Mouse (Mus musculus) urinary bladder, adult 2 months (tissue): ENCODE results near the gene Eif3i. TPM values are rescaled to one million over a fixed set of nuclear protein-coding genes. Genes with fewer than 3 reads are reported as not detected.

ENCODE experiments used
- DNase-seq: peaks from one replicate; pipeline ENCODE4 v3.0.0; 2022; ENCODE audit warnings: low spot score
- polyA plus RNA-seq: library from polyadenylated mRNA; depleted of rRNA; stranded (reverse); fragments of >200 nt; gene quantifications from 2 replicates; pipeline ENCODE4 v1.2.3, GENCODE M21; 2012; rRNA removed

The Eif3i gene
- 246 and 264 TPM in 2 replicates for polyA plus RNA-seq

GRCm38 (mm10) chr4:129600233-129601158, at the start of gene Eif3i, which contains the start of gene Tmem234:
TSS of gene Eif3i (minus strand) at chr4:129600648.
TSS of gene Tmem234 (plus strand) at chr4:129600668.
- peak; percentile 72 for DNase-seq

DNA sequence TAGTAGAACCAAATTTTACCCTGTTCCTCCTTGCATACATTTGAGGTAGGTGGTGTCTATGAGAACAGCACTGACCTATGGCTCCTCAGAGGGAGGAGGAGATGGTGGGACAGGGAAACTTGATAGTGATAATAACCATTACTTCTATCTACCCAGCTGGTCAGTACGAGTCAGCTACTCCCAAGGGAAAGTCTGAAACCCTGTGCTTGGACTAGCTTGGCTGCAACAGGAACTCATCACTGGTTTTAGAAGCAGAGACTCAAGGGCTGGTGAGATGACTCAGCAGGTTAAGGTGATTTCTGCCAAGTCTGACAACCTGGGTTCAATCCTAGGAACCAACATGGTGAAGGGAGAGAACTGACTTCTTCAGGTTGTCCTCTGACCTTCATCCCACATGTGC, 48.2 kb upstream of the Eif3i start:
- no peak for DNase-seq

- DNase-seq, result no peak
These were observed 44.8 kb upstream of the Eif3i start for GRCm38 (mm10) chr4:129645204-129645603.

DNA sequence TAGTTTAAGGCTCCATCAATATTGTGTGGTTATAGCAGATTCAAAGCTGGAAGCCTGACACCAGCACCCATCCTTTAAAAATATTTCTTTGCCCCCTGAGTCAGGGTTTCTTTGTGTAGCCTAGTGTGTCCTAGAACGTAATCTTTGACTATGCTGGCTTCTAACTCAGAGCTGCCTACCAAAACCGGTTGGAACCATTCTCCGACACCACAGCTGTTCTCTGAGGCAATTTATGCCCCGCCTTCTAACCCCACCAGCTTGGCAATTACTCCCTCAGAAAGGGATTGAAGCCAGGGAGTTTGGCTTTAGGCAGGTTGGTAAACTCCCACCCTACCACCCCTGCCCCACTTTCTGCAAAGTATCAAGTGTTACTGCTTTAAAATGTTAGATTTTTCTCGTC, 41.3 kb upstream of the Eif3i start:
- DNase-seq, result no peak

DNA sequence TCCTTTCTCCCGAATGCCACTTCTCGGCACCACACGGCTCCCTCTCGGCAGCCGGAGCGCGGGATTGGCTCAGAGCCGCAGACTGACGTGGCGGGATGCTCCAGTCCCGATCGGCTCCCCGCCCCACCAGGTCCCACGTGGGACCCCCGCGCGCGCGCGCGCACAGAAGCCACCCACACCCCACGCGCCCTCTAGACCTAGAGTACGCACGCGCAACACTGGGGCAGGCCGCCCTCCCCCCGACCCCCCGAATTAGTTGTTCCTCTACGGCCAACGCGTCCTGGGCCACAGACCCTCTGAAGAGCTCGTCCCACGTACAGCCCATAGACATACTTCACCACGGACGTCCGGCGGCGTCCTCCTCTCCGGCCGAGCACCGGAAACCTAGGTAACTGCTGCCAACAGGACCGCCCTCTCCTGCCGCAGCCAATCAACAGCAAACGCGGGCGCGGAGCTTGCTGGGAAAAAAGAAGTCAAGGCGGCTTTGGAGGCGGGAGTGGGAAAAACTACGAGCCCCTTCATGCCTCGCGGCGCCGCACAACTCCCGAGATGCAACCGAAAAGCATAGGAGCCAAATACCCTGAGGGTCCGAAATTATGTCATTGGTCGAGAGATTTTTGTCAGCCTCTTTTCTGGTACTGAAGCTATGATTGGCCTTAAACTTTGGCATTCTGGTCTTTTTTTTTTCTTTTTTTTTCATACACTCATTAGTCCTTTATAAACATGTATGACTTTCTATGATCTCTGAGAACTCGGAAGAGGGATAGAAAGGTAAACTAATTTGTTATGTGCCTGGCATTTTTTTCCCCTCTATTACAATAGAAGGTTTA, 40.4 kb upstream of the Eif3i start, which contains the start of gene Txlna:
Txlna (minus strand) TSS at position 428 of the 830 bp plus-strand sequence.
- peak; percentile 86 for DNase-seq

DNA sequence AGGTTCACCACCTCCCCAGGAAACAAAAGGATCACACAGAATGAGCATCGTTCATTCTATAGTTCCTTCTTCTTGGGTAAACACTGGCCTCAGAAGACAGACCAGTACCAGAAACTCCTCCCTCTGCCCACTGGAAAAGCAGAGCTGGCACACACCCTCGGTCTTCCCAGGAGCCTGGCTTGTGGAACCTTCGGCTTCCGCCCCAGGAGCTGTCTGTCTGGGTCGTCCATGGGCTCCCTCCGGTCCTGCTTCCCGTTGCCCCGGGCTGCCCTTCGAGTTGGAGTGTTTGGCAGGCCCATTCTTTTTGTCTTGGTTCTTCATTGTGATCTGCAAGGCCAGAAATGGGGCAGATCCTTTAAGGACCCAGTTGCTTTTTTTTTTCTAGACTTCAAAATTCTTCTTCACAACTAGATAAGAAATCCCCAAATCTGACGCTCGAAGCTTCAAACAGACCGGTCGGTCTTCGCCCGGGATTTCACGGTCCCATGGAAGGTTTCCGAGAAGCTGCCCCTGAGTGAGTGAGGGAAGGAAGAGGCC, 39.7 kb upstream of the Eif3i start:
- DNase-seq, result no peak

DNA sequence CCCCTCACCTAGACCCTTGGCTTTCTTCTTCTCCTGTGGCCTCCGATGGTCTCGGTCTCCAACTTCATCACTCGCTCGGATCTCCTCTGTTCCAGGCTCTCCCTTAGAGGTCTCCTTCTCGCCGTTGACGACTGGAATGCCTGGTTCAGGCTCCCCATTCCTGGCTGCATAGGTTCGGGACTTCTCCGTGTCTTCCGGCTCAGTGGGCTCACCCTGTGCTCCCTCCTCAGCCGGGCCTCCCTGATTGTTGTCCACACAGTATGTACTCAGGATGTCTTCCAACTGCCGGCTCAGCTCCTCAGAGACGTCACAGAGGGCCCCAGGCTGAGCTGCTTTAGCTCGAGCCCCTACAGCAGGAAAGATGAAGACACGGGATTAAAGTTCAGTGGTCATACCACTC, 38.8 kb upstream of the Eif3i start:
- no peak for DNase-seq

DNA sequence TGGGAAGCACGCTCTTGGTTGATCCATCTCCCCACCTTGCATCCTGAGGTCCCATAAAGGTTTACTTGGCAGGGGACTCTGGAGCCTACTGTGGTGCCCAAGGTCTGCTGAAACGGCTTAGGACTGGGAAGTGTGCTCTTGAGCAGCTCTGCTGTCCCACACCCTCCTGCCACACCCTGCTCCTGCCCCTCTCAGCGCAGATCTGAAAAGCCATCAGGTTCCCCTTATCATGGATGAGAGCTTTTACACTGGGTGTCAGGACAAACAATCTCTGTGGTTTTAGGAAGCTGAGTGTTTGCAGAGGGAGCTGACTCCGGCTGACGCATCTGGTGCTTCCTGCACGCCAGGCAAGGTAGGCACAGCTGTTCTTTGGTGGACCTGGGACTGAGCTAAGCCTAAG, 33.4 kb upstream of the Eif3i start:
- no peak for DNase-seq

DNA sequence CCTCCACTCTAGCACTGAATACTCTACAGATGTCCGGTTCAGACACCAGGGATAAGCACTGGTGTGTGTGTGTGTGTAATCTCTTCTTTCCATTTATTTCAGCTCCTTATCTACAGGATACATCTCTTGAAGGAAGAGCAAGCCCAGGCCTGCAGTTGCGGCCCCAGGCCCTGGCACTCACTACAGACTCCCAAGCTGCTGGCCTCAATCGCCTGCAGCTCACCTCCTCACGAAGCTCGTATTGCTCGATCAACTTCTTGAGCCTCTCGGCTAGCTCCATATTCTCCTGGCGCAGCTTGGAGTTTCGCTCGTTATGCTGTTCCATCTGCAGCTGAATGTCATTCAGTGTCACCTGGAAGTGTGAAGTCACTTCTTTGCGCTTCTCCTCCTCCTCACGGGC, 31.4 kb upstream of the Eif3i start:
- DNase-seq, result no peak

- DNase-seq, result no peak
These were observed 30.5 kb upstream of the Eif3i start for GRCm38 (mm10) chr4:129630944-129631343.

- DNase-seq, result no peak
These were observed 25.6 kb upstream of the Eif3i start for GRCm38 (mm10) chr4:129626035-129626434.

DNA sequence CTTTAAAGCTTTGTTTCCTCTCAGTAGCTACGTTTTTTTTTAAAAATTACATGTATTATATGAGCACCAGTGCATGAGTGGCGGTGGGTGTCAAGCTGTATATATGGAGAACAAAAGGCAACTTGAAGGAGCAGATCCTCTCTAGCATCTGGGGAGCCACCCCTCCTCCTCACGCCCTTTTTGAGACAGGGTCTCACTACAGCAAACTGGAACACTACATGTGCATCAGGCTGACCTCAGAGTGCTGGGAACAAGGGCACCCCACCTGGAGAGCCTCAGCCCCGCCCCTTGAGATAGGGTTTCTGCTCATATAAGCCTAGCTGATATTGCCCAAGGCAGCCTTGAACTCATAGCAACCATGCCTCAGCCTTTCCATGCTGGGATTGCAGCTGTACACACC, 25.0 kb upstream of the Eif3i start:
- DNase-seq, result no peak

- DNase-seq, result no peak
These were observed 24.6 kb upstream of the Eif3i start for GRCm38 (mm10) chr4:129625029-129625370.

DNA sequence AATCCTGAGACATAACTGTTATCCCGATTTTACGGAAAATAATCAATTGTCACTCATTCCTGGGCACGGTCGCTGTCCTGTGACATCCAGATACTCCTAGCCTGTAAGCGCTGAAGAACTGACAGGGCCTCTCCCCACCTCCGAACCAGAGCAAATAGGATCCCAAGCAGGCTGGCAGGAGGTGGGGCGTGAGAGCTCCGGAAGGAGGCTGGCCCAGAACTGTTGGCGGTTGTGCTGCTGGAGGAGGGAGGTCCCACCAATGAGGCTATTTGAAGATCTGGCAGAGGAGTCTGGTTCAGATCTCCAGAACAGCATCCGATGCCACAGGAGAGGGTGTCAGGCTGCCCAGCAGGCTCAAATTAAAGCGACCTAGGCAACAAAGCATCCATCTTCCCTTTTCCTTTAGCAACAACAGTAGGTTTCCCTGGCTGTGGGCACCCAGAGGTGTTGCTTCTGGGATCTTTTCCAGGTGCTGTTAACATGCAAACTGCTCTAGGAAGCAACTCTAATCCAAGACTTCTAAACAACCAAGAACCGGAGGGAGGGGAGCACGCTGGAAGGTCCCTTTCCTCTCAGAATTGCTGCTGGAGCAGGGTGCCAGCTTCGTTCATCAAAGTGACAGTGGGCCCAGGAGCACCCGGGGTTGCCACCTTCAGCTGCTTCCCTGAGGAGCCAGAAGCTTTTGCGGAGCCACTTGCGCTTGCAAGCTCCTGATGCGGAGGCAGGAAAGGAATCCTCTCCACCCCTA, 24.0 kb upstream of the Eif3i start:
- DNase-seq, result no peak

DNA sequence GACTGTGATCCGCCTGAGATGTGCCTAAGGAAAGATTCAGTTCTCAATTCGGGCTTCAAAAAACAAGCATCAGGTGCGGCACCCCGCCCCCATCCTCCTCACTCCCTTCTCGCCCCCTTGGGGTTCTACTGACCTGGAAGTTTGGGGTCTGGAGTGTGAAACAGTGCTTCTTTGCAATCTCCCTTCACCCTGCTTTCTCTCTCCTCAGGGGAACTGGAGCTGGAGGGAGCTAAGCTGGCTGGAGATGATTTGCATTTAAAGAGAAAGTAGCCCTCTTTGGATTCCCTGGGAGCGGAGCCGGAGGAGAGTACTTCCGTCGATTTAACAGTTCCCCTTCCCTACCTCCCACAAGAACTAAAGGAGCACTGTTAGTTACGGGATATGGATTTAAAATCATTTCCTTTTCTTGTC, 23.2 kb upstream of the Eif3i start, which contains the start of gene Ccdc28b:
Ccdc28b (minus strand) TSS at position 267 of the 411 bp plus-strand sequence.
- no peak for DNase-seq

DNA sequence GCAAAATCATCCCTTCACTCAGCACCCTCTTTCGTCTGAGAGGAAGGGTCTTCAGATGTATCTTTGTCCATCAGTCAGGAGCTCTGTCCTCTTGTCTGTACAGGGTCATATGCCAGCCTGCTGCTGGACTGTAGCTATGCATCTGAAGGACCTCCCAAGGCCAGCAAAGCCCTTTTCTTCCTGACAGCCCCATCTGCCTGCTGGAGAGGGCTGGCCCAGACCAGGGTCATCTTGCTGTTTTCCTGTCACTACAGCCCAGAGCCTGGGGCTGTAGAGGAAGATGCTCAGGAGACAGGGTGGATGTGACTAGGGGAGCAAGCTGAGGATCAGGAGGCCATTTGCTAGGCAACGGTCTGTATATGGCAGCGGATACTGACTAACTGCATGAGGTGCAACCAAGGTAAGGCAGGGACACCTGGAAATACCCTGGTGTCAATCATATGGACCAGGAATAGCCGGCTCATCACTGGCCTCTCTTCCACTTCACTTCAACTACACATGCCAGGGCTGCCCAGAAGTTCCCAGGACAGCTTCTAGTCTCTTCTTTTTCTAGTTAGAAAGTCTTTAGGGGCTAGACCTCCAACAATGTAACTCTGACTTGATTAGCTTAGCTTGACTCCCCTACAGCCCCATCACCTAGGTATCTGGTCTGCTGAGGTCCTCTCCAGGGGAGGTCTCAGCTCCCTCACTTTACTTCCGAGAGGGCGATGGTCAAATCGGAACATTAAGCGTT, 22.5 kb upstream of the Eif3i start:
- DNase-seq, result no peak

DNA sequence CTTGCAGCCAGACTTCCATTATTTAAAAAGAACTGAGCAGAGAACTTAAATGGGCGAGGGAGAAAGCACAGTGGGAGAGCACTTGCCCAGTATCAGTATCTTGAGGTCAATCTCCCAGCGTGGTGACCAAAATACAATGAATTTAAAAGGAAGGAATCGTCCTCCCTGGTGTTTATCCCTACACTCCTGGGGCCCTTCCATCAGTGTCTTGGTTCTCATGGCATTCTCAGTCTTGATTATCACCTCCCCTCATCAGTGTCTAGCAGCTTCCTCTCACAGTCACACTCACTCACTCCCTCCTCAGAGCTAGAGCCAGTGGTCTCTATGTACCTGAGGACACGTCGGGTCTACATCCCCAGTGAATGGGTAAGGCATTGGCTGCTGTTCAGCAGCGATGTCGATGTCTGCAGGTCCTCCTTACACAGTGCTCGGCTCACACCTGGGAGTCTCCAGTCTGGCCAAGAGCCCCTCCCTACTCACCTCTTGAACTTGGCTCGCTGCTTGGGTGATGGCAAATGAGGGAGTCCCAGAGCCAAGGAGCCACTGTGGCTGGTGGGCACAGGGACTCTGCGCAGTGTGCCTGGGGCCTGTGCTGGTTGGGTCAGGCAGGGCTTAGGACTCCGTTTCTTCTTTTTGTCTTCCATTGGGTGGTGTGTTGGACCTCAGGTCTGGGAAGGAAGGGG, 21.8 kb upstream of the Eif3i start:
- DNase-seq, result no peak

DNA sequence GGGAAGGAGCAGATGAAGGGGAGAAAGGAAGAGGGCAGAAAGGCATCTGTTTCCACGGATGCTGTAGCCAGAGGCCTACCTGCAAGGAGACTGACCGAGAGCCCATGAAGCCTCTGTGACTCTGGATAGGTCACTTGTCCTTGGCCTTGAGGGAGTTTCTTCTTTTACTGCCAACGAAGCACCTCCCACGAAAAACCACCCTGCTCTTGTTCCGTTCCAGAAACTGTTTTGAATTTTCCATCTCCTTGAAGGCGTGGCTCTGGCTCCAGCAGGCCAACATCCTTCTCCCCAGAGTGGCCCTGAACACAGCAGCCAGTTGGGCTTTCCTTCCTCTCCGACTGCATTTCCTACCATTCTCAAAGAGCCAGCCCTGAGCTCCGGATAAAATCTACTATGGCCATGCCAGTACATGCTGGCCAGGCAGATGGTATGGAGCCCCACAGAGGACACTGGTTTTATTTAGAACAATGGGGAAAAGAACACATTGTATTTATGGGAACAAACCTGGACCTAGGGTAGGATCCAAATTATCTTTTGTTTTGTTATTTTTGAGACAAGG, 20.9 kb upstream of the Eif3i start:
- DNase-seq, result no peak

GRCm38 (mm10) chr4:129620419-129621282, 20.2 kb upstream of the Eif3i start:
- DNase-seq, result no peak
